Mouse (Mus musculus) C2C12 (cell line): ENCODE data around the gene Nck2.

ENCODE experiments used
- CEBPB ChIP-seq: IDR thresholded peaks from one replicate; pipeline ENCODE4 v1.6.1; 2011; ENCODE audit warnings: low read depth, mild to moderate bottlenecking, control low read depth, moderate library complexity
- CTCF ChIP-seq: IDR thresholded peaks from one replicate; pipeline ENCODE4 v1.5.1; 2011; ENCODE audit not compliant: control insufficient read depth, insufficient read depth, insufficient read length
- MYOG ChIP-seq: IDR thresholded peaks from one replicate; pipeline ENCODE4 v1.6.1; 2011; ENCODE audit not compliant: control insufficient read depth, insufficient read length; ENCODE audit errors: extremely low read depth
- USF1 ChIP-seq: IDR thresholded peaks from one replicate; pipeline ENCODE4 v1.6.1; 2011; ENCODE audit warnings: low read depth, mild to moderate bottlenecking, control low read depth, moderate library complexity

GRCm38 (mm10) chr1:43403341-43403740 is 41.0 kb upstream of the Nck2 start:
- TF ChIP-seq MYOG = no peak
- TF ChIP-seq CTCF = no peak
- no peak for TF ChIP-seq USF1
- no peak for TF ChIP-seq CEBPB
